Mouse (Mus musculus) stomach, embryonic 14.5 days (tissue): ENCODE measurements at regions not wholly inside any gene's neighbourhood (a gene's known extent, or its start where the extent isn't known, plus 50 kb on each side); places are given as distances from the start of the nearest gene placed in this dataset.

Experiments used
- ATAC-seq: fragments of 200-750 bp; cut with Nextera tagmentation; 2 replicates; pipeline ENCODE4 v1.8.0; 2017; ENCODE audit warnings: low read depth, moderate TSS enrichment; ENCODE audit not compliant: insufficient number of reproducible peaks, insufficient read depth, low FRiP score
- H3K27ac ChIP-seq: fragments of 300-500 bp; sonication (generic); 2 replicates; pipeline ENCODE4 v1.5.1; 2014; ENCODE audit warnings: mild to moderate bottlenecking, low read length, moderate library complexity, mixed read lengths
- H3K27me3 ChIP-seq: fragments of 300-500 bp; sonication (generic); 2 replicates; pipeline ENCODE4 v1.6.1; 2014; ENCODE audit warnings: low read length, control low read depth, mixed read lengths; ENCODE audit not compliant: control insufficient read depth, insufficient read depth
- H3K36me3 ChIP-seq: fragments of 300-500 bp; sonication (generic); 2 replicates; pipeline ENCODE4 v1.6.1; 2014; ENCODE audit warnings: mild to moderate bottlenecking, control low read depth, low read length, moderate library complexity, mixed read lengths; ENCODE audit not compliant: control insufficient read depth, insufficient read depth
- H3K4me1 ChIP-seq: fragments of 300-500 bp; sonication (generic); 2 replicates; pipeline ENCODE4 v1.6.1; 2014; ENCODE audit warnings: low read length, control low read depth, mixed read lengths; ENCODE audit not compliant: control insufficient read depth, insufficient read depth
- H3K4me2 ChIP-seq: fragments of 300-500 bp; sonication (generic); replicated peaks from 2 replicates; pipeline ENCODE4 v1.6.1; 2014; ENCODE audit warnings: low read depth, low read length, control low read depth
- H3K4me3 ChIP-seq: fragments of 300-500 bp; sonication (generic); 2 replicates; pipeline ENCODE4 v1.5.1; 2014; ENCODE audit warnings: low read depth, low read length, control low read depth
- H3K9ac ChIP-seq: fragments of 300-500 bp; sonication (generic); replicated peaks from 2 replicates; pipeline ENCODE4 v1.6.1; 2014; ENCODE audit warnings: low read depth, mild to moderate bottlenecking, control low read depth, low read length, moderate library complexity, mixed read lengths
- H3K9me3 ChIP-seq: fragments of 300-500 bp; sonication (generic); 2 replicates; pipeline ENCODE4 v1.6.1; 2016; ENCODE audit warnings: low read depth, low read length, control low read depth; ENCODE audit not compliant: control insufficient read depth
- WGBS: fragments of 180-500 bp; shearing (Covaris S2); extraction: QIAGEN DNeasy Blood & Tissue Kit; methylation state at CpG from one replicate; pipeline ENCODE4 v1.1.7; 2014; 5-methylcytosine and 5-hydroxymethylcytosine counted together

DNA sequence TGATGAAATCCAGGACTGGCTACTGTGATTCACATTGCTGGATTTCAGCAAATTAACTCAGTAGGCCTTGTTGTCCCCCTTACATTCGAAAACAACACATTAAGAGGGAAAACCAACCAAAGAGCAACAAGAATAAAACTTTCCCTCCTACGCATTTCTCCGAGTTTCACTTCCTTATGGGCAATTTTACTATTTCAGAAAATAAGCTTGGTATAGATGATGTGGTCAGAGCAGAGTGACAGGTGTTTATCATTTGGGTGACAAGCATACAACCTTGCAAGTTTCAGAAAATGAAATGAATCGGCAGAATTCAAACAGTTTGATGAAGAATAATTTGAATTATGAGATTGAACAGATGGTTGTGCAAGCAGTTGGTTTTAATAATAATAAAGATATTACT, 220.6 kb downstream of the Etaa1 start:
- H3K4me3 ChIP-seq, result no peak overlapping the region
- WGBS, result 75% methylated on average over 4 of the region's 4 CpGs

DNA sequence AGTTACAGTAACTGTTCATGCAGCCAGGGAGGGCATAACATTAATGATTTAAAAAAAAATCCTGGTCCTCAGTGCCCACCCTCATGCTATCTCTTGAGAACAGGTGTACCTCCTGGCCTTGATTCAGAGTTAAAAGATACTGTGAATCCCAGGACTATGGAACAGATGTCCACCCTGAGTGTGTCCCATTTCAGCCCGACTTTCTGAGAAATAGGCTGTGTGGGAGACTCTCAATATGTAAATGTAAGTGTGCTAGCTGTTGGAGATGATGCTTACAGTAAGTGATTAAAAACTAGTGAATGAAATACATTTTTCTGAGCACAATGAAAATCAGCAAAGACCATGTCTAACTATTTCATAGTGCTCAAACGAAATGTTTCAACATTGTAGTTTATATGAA, 219.2 kb downstream of the Etaa1 start:
- ATAC-seq, result no peak
- Histone ChIP-seq H3K27me3 (no peaks in the 10 kb centered on the region), H3K9me3 (no peaks in the 10 kb centered on the region), H3K4me1 (no peaks in the 10 kb centered on the region), H3K4me3 (no peak overlapping the region), H3K4me2 (no peak overlapping the region), H3K36me3 (no peaks in the 10 kb centered on the region), H3K27ac (no peak overlapping the region), H3K9ac (no peak overlapping the region)
- WGBS, result 77% methylated on average over 2 of the region's 2 CpGs

More for the DNA sequence above, 220.6 kb downstream of the Etaa1 start:
- Histone ChIP-seq H3K27ac (no peak overlapping the region), H3K27me3 (no peaks in the 10 kb centered on the region), H3K4me1 (peaks cover 4% of the 10 kb centered on the region; the same call in 1 of the 2 replicates), H3K4me2 (no peak overlapping the region), H3K9ac (no peak overlapping the region), H3K36me3 (no peaks in the 10 kb centered on the region), H3K9me3 (no peaks in the 10 kb centered on the region)
- ATAC-seq, result no peak

DNA sequence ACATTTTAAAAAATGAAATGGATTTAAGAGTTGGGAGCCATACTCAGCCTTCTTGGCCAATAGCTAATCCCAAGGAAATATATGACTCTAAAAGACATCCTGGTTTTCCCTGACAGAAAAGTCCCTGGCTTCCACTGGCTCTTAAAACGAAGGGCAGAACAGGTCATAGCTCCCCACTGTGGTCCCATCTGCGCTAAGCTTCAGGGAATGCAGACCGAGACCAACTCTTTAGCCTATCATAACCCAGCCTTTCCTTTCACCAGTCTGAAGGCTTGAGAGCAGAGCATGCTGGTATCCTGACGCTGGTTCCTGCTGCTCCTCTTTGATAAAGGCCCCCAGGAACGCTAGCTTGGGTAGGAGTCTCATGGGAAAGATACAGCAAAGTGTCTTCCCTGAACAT, 214.8 kb downstream of the Etaa1 start:
- Histone ChIP-seq H3K27me3 (no peaks in the 10 kb centered on the region), H3K9ac (no peak overlapping the region), H3K36me3 (no peaks in the 10 kb centered on the region), H3K4me1 (no peaks in the 10 kb centered on the region), H3K4me3 (no peak overlapping the region), H3K27ac (no peak overlapping the region), H3K4me2 (no peak overlapping the region), H3K9me3 (no peaks in the 10 kb centered on the region)
- ATAC-seq, result no peak
- 60% methylated on average over 5 of the region's 5 CpGs for WGBS

DNA sequence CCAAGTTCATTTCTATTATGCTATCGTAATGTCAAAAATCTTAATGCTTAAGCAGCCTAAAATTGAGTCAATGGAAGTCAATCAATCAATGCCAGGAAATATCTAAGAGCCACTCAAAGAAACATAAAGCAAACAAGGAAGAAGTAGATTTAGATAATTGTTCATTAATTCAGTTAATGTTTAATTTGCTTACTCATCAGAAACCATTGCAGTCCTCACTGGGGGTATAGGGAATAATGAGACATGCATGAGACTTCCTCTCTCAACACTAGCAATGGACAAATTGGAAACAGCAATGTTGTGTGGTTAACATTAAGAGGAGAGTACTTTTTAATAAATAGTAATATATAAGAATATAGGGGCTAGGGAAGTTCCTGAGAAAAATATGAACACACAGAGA, 209.9 kb downstream of the Etaa1 start:
- ATAC-seq, result no peak
- WGBS, result 90% methylated on average over 1 of the region's 1 CpGs

DNA sequence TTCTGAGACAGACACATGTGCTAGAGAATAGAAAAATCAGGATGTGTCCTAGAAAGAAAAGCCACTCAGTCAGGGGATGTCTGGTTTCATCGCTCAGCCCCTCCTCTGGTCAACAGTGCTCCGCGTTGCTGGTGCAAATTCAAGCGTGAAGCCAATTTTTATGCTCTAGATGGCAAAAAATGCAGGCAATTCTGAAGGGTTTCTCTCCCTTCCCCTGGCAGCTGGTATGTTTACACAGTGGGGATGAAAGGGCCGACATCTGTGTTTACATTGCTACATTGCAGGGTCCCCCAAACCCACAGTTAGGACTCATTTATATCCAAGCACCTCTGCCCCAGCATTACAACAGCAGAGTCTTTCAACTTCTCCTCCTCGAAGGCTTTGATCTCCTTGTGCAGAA, 203.3 kb downstream of the Etaa1 start:
- no peak overlapping the region for H3K27ac ChIP-seq
- 19% methylated on average over 6 of the region's 6 CpGs for WGBS
- no peaks in the 10 kb centered on the region for H3K36me3 ChIP-seq
- H3K4me1 ChIP-seq, result 0 out of 2 replicates have a peak, but pooled peaks cover 5% of the 10 kb centered on the region
- H3K27me3 ChIP-seq, result no peaks in the 10 kb centered on the region
- no peaks in the 10 kb centered on the region for H3K9me3 ChIP-seq
- no peak overlapping the region for H3K4me2 ChIP-seq
- no peak overlapping the region for H3K9ac ChIP-seq
- H3K4me3 ChIP-seq, result no peak overlapping the region
- ATAC-seq, result peak; percentile 71; the same call in 1 of the 2 replicates

More for the DNA sequence above, 209.9 kb downstream of the Etaa1 start:
- Histone ChIP-seq H3K36me3 (no peaks in the 10 kb centered on the region), H3K4me2 (no peak overlapping the region), H3K9me3 (no peaks in the 10 kb centered on the region), H3K4me1 (no peaks in the 10 kb centered on the region), H3K4me3 (no peak overlapping the region), H3K27ac (no peak overlapping the region), H3K9ac (no peak overlapping the region), H3K27me3 (no peaks in the 10 kb centered on the region)

DNA sequence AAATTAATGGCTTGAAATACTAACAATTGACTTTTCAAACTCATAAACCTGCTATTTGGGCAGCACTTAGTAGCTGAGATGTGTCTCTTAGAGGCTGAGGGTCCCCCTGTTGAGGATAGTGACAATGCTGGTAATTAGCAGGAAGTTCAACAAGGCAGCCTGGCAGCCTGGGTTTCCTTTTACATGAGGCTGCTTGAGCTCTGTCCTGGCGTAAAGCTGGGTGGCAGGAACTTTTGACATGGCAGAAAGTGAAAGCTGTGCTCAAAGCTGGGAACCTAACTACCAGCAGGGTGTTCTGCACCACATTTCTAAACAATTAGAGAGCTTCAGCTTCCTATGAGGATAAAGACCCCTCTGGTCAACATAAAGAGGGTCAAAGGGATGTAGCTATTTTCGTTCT, 194.5 kb downstream of the Etaa1 start:
- Histone ChIP-seq H3K4me1 (no peaks in the 10 kb centered on the region), H3K27ac (no peak overlapping the region), H3K4me3 (no peak overlapping the region), H3K9ac (no peak overlapping the region), H3K4me2 (no peak overlapping the region), H3K36me3 (no peaks in the 10 kb centered on the region), H3K27me3 (no peaks in the 10 kb centered on the region), H3K9me3 (no peaks in the 10 kb centered on the region)
- 74% methylated on average over 2 of the region's 2 CpGs for WGBS
- no peak for ATAC-seq

DNA sequence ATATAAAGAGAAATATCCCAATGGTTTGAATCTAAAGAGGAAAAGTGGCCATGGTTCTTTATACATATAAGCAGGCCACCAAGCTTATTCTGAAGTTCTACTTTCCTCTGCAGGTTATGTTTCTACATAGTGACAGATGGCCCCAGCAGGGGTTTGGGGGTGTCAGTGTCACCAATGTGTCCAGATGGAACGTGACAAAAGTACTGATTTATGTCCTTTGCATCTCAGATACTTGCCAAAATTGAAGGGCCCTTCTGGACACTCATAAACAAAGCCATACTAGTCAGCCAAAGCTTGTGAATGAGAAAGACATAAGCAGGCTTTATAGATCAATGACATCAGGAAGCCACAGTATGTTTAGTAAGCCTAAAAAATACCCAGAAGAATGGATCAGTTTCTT, 190.3 kb downstream of the Etaa1 start:
- Histone ChIP-seq H3K4me3 (no peak overlapping the region), H3K9ac (no peak overlapping the region), H3K27me3 (no peaks in the 10 kb centered on the region), H3K9me3 (no peaks in the 10 kb centered on the region), H3K27ac (no peak overlapping the region), H3K36me3 (no peaks in the 10 kb centered on the region), H3K4me1 (0 out of 2 replicates have a peak, but pooled peaks cover 4% of the 10 kb centered on the region), H3K4me2 (no peak overlapping the region)
- WGBS, result 45% methylated on average over 1 of the region's 1 CpGs
- ATAC-seq, result no peak

DNA sequence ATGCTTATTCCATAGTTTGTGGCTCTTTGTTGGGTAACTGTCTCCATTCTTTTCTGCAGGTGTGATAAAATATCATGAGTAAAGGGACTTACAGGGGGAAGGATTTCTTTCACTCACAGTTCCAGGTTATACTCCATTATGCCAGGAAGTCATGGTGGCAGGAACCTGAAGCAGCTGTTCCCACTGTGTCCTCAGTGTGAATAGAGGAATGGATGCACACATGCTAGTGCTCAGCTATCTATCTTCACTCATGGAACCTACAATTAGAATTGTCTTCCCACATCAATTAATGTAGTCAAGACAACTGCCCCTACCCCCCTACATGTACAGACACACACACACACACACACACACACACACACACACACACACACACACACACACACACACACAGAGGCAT, 189.5 kb downstream of the Etaa1 start:
- ATAC-seq, result no peak
- no peak overlapping the region for H3K27ac ChIP-seq
- H3K9me3 ChIP-seq, result no peaks in the 10 kb centered on the region
- no peak overlapping the region for H3K4me2 ChIP-seq
- H3K4me1 ChIP-seq, result 0 out of 2 replicates have a peak, but pooled peaks cover 8% of the 10 kb centered on the region
- no peak overlapping the region for H3K4me3 ChIP-seq
- H3K9ac ChIP-seq, result no peak overlapping the region
- H3K27me3 ChIP-seq, result no peaks in the 10 kb centered on the region
- no peaks in the 10 kb centered on the region for H3K36me3 ChIP-seq

DNA sequence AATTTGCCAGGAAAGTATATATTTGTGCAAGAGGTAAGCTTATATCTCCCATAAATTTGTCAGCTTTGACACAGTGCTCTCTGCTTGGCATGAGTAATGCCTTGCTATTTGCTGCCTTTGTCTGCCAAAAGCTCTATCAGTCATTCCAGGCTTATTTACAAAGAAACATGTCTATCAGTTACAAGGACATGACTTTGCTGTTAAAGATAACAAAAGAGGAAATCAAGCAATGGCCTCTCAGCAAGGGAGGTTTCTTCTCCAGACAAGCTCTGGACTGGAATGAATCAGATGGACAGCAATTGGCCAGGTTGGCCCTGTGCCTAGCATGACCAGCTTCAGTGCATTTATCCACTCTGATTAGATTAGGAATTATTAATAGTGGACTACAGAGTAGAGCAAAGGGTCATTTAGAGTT, 185.3 kb downstream of the Etaa1 start:
- peak overlapping the region; percentile 7; the same call in 1 of the 2 replicates for H3K27ac ChIP-seq
- no peaks in the 10 kb centered on the region for H3K36me3 ChIP-seq
- peak; percentile 61; the same call in 1 of the 2 replicates for ATAC-seq
- no peaks in the 10 kb centered on the region for H3K9me3 ChIP-seq
- 0 out of 2 replicates have a peak, but pooled peaks cover 8% of the 10 kb centered on the region for H3K4me1 ChIP-seq
- H3K4me3 ChIP-seq, result no peak overlapping the region
- no peak overlapping the region for H3K9ac ChIP-seq
- no peaks in the 10 kb centered on the region for H3K27me3 ChIP-seq
- H3K4me2 ChIP-seq, result no peak overlapping the region
